Mouse (Mus musculus): ENCODE data around the gene Efcab9. TPM values are rescaled to one million over a fixed set of nuclear protein-coding genes. Genes with fewer than 3 reads are reported as not detected.
A peak's percentile ranks its signal among the peaks of the same experiment; 100 is the strongest.

Efcab9 gene
- total and polyA plus RNA-seq, 3 experiments: 0.25 to 1.5 TPM; not detected in 1

DNA sequence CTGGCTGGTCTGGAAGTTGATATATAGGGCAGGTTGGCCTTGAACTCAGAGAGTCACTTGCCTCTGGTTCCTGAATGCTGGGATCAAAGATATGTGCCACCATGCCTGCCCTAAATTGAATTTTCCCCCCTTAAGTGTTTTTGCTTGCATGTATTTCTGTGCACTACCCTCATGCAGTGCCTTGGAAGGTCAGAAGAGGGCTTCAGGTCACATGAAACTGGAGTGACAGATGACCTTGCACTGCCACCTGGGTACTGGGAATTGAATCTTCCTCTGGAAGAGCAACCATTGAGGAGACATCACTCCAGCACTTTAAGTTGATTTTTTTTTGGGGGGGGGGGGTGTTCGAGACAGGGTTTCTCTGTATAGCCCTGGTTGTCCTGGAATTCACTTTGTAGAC is 1.7 kb downstream of the Efcab9 start:
- H3K9ac ChIP-seq (ENCODE audit: insufficient read depth, low read depth): no peak overlapping the region
- no peak overlapping the region for H3K4me2 ChIP-seq (ENCODE audit: insufficient read depth, low read depth, poor library complexity, severe bottlenecking)
- no peaks in the 10 kb centered on the region for H3K27me3 ChIP-seq (replicated peaks)
- dilution Hi-C loops (cut with MboI; ENCODE audit: extremely low pct_ligation_motif_present, extremely low pct_unique_long_range_greater_than_20kb, low sequenced_read_pairs): no loop called here
- H3K27ac ChIP-seq (ENCODE audit: insufficient read depth, low read depth): no peak overlapping the region
- no peak overlapping the region for H3K4me3 ChIP-seq (replicated peaks in 1 of 3; ENCODE audit: low read depth in 2 of 3, low read length in 2 of 3, poor library complexity in 1 of 3)
- no peaks in the 10 kb centered on the region for H3K9me3 ChIP-seq (replicated peaks; ENCODE audit: low read length)
- 0 out of 2 replicates have a peak, but pooled peaks have one; percentile 10 for TF ChIP-seq ZNF384 (IDR thresholded peaks at IDR 0.05; ENCODE audit: low read depth, low read length)
- no peak for TF ChIP-seq POLR2A (IDR thresholded peaks at IDR 0.05; ENCODE audit: low read depth, low read length)
- peak; percentile 93 for TF ChIP-seq SMC3 (IDR thresholded peaks at IDR 0.05; ENCODE audit: low read depth, low read length)
- peak; percentile 44; the same call in 1 of the 2 replicates for TF ChIP-seq NELFE (IDR thresholded peaks at IDR 0.05; ENCODE audit: low read depth, low read length)
- TF ChIP-seq CTCF (conservative IDR thresholded peaks at IDR 0.05 in 1 of 2, IDR thresholded peaks at IDR 0.05 in 1 of 2; ENCODE audit: low read depth in 2 of 2, low read length in 2 of 2): peak; percentile 41 to 97; a peak in 3 of 4 replicates
- no peak for TF ChIP-seq GABPA (IDR thresholded peaks at IDR 0.05; ENCODE audit: insufficient replicate concordance, low read depth, low read length)
- TF ChIP-seq E2F4 (IDR thresholded peaks at IDR 0.05; ENCODE audit: insufficient replicate concordance, low read depth, low read length): no peak
- no peak for TF ChIP-seq MAFK (IDR thresholded peaks at IDR 0.05; ENCODE audit: insufficient replicate concordance, low read length)
- 0 out of 2 replicates have a peak, but pooled peaks have one; percentile 19 for TF ChIP-seq MEF2A (IDR thresholded peaks at IDR 0.05; ENCODE audit: borderline replicate concordance, low read depth, low read length)
- peak; percentile 90 for TF ChIP-seq RAD21 (IDR thresholded peaks at IDR 0.05; ENCODE audit: low read depth, low read length)
- peak; percentile 84 for TF ChIP-seq ZC3H11A (IDR thresholded peaks at IDR 0.05; ENCODE audit: low read depth, low read length)
- peak; percentile 51 for DNase-seq (ENCODE audit: extremely low read depth)
- peaks cover 5 to 27% of the 10 kb centered on the region in 2 experiments; a peak in 3 of 4 replicates for H3K4me1 ChIP-seq (ENCODE audit: control insufficient read depth in 1 of 2, insufficient read depth in 2 of 2)
- no peaks in the 10 kb centered on the region for H3K79me2 ChIP-seq (replicated peaks; ENCODE audit: control insufficient read depth, extremely low read depth, insufficient read depth, poor library complexity, severe bottlenecking)
- H3K36me3 ChIP-seq (replicated peaks in 1 of 2; ENCODE audit: control insufficient read depth in 1 of 2, insufficient read depth in 1 of 2, low read length in 1 of 2): no peaks in the 10 kb centered on the region
- in situ Hi-C loops (cut with MboI; ENCODE audit: low pct_ligation_motif_present, low pct_unique_long_range_greater_than_20kb, low sequenced_read_pairs): loop anchor here (10.0 kb wide), 1 partner anchor 175 kb away; no protein-coding TSS in a partner anchor

GRCm38 (mm10) chr11:32527006-32527405 is 4.9 kb downstream of the Efcab9 start:
- H3K27ac ChIP-seq (ENCODE audit: insufficient read depth, low read depth): no peak overlapping the region
- H3K4me1 ChIP-seq (ENCODE audit: control insufficient read depth in 1 of 2, insufficient read depth in 2 of 2): peaks cover 13 to 24% of the 10 kb centered on the region in 2 experiments
- no peaks in the 10 kb centered on the region for H3K27me3 ChIP-seq (replicated peaks)
- no peak overlapping the region for H3K4me2 ChIP-seq (ENCODE audit: insufficient read depth, low read depth, poor library complexity, severe bottlenecking)
- no peaks in the 10 kb centered on the region for H3K36me3 ChIP-seq (replicated peaks in 1 of 2; ENCODE audit: control insufficient read depth in 1 of 2, insufficient read depth in 1 of 2, low read length in 1 of 2)
- H3K79me2 ChIP-seq (replicated peaks; ENCODE audit: control insufficient read depth, extremely low read depth, insufficient read depth, poor library complexity, severe bottlenecking): no peaks in the 10 kb centered on the region
- H3K9ac ChIP-seq (ENCODE audit: insufficient read depth, low read depth): no peak overlapping the region
- H3K4me3 ChIP-seq (replicated peaks in 1 of 3; ENCODE audit: low read depth in 2 of 3, low read length in 2 of 3, poor library complexity in 1 of 3): no peak overlapping the region
- dilution Hi-C loops (cut with MboI; ENCODE audit: extremely low pct_ligation_motif_present, extremely low pct_unique_long_range_greater_than_20kb, low sequenced_read_pairs): no loop called here
- in situ Hi-C loops (cut with MboI; ENCODE audit: low pct_ligation_motif_present, low pct_unique_long_range_greater_than_20kb, low sequenced_read_pairs): no loop called here
- TF ChIP-seq IRF4 (IDR thresholded peaks at IDR 0.05; ENCODE audit: low read depth, low read length) (no peak), ELF1 (IDR thresholded peaks at IDR 0.05; ENCODE audit: low read depth, low read length) (no peak), HCFC1 (IDR thresholded peaks at IDR 0.05; ENCODE audit: low read depth, low read length) (no peak), BHLHE40 (IDR thresholded peaks at IDR 0.05; ENCODE audit: low read depth, low read length) (no peak), EP300 (IDR thresholded peaks at IDR 0.05; ENCODE audit: low read length) (no peak), PAX5 (IDR thresholded peaks at IDR 0.05; ENCODE audit: low read length) (no peak)
- H3K9me3 ChIP-seq (replicated peaks; ENCODE audit: low read length): no peaks in the 10 kb centered on the region
- no peak for DNase-seq (ENCODE audit: extremely low read depth)
